Mouse (Mus musculus) lung, embryonic 15.5 days (tissue): ENCODE results near the gene Gm45711. TPM values are rescaled to one million over a fixed set of nuclear protein-coding genes. Genes with fewer than 3 reads are reported as not detected.

Source experiments
- ATAC-seq: fragments of 200-750 bp; cut with Nextera tagmentation; 2 replicates; pipeline ENCODE4 v1.8.0; 2017; ENCODE audit warnings: moderate number of reproducible peaks, borderline replicate concordance; ENCODE audit not compliant: low FRiP score, low TSS enrichment; ENCODE audit errors: extremely low read depth
- H3K27ac ChIP-seq: fragments of 300-500 bp; sonication (generic); 2 replicates; pipeline ENCODE4 v1.5.1; 2015; ENCODE audit warnings: moderate library complexity, mild to moderate bottlenecking, inconsistent platforms
- H3K27me3 ChIP-seq: fragments of 300-500 bp; sonication (generic); 2 replicates; pipeline ENCODE4 v1.6.1; 2015; ENCODE audit warnings: inconsistent platforms
- H3K36me3 ChIP-seq: fragments of 300-500 bp; sonication (generic); 2 replicates; pipeline ENCODE4 v1.6.1; 2015; ENCODE audit warnings: inconsistent platforms
- H3K4me1 ChIP-seq: fragments of 300-500 bp; sonication (generic); 2 replicates; pipeline ENCODE4 v1.6.1; 2015; ENCODE audit warnings: inconsistent platforms
- H3K4me2 ChIP-seq: fragments of 300-500 bp; sonication (generic); 2 replicates; pipeline ENCODE4 v1.6.1; 2015; ENCODE audit warnings: inconsistent platforms, mild to moderate bottlenecking, moderate library complexity
- H3K4me3 ChIP-seq: fragments of 300-500 bp; sonication (generic); 2 replicates; pipeline ENCODE4 v1.5.1; 2015; ENCODE audit warnings: mild to moderate bottlenecking, inconsistent platforms
- H3K9ac ChIP-seq: fragments of 300-500 bp; sonication (generic); 2 replicates; pipeline ENCODE4 v1.6.1; 2015; ENCODE audit warnings: inconsistent platforms
- H3K9me3 ChIP-seq: fragments of 300-500 bp; sonication (generic); 2 replicates; pipeline ENCODE4 v1.6.1; 2016; ENCODE audit warnings: inconsistent platforms
- WGBS: fragments of 180-500 bp; shearing (Covaris S2); methylation state at CpG from one replicate; pipeline ENCODE4 v1.1.7; 2015; 5-methylcytosine and 5-hydroxymethylcytosine counted together
- polyA plus RNA-seq: library from polyadenylated mRNA; unstranded; fragments of >200 nt; fragmentation: Nextera tagmentation; extraction: Ambion mirVana; gene quantifications from 2 replicates; pipeline ENCODE4 v1.2.1, GENCODE M21; 2015

The Gm45711 gene
- polyA plus RNA-seq, 1 experiment from 2014 or later = not detected

DNA sequence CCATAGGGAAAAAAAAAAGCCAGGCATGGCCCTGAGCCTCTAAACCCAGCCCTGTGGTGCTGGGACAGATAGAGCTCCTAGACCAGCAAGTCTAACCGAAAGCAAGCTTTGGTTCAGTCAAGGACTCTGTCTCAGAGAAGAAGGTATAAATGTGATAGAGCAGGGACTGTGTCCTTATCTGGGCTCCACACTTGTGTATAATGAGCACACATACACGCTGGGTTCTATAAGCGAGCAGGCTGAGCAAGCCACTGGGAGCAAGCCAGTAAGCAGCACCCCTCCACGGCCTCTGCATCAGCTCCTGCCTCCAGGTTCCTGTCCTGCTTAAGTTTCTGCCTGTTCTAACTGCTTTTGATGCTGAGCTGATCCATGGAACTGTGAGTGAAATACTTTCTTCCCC, 77.8 kb downstream of the Gm45711 start:
- WGBS = 94% methylated on average over 4 of the region's 4 CpGs
- H3K36me3 ChIP-seq = peaks cover 50% of the 10 kb centered on the region

More for the DNA sequence above, 77.8 kb downstream of the Gm45711 start:
- no peak overlapping the region for H3K4me3 ChIP-seq
- H3K27ac ChIP-seq = no peak overlapping the region
- ATAC-seq = no peak
- no peak overlapping the region for H3K4me2 ChIP-seq
- H3K4me1 ChIP-seq = no peaks in the 10 kb centered on the region
- no peak overlapping the region for H3K9ac ChIP-seq
- no peaks in the 10 kb centered on the region for H3K27me3 ChIP-seq
- H3K9me3 ChIP-seq = no peaks in the 10 kb centered on the region

Other genes starting within 250 kb of the Gm45711 start
- 71.2 and 74.7 TPM in 2 replicates for gene Cdh5, start 208.5 kb downstream of the Gm45711 start, polyA plus RNA-seq
- gene Bean1, start 139.6 kb downstream of the Gm45711 start, polyA plus RNA-seq = 0.60 and 0.68 TPM in 2 replicates
- 15.9 and 17.5 TPM in 2 replicates for gene Tk2, start 61.5 kb downstream of the Gm45711 start, polyA plus RNA-seq
- gene Cklf, start 59.2 kb downstream of the Gm45711 start, polyA plus RNA-seq = 36.7 and 39.2 TPM in 2 replicates
- gene Cmtm2a, start 16.9 kb downstream of the Gm45711 start, polyA plus RNA-seq = not detected in 2 replicates
- not detected in 2 replicates for gene Cmtm1, start 64 bp upstream of the Gm45711 start, polyA plus RNA-seq
- not detected in 2 replicates for gene Gm11020, start 11.5 kb upstream of the Gm45711 start, polyA plus RNA-seq
- not detected in 2 replicates for gene Cmtm2b, start 12.1 kb upstream of the Gm45711 start, polyA plus RNA-seq
- 147 and 151 TPM in 2 replicates for gene Cmtm3, start 29.3 kb upstream of the Gm45711 start, polyA plus RNA-seq
- 2.6 and 3.0 TPM in 2 replicates for gene Cmtm4, start 85.7 kb upstream of the Gm45711 start, polyA plus RNA-seq
- gene Dync1li2, start 133.0 kb upstream of the Gm45711 start, polyA plus RNA-seq = 61.1 and 62.2 TPM in 2 replicates
- gene Terb1, start 199.8 kb upstream of the Gm45711 start, polyA plus RNA-seq = 0.19 and 0.40 TPM in 2 replicates
- gene Nae1, start 224.6 kb upstream of the Gm45711 start, polyA plus RNA-seq = 87.4 and 97.8 TPM in 2 replicates
- gene Car7, start 224.6 kb upstream of the Gm45711 start, polyA plus RNA-seq = 0.65 and 0.97 TPM in 2 replicates